Mouse (Mus musculus) kidney, adult 9 months (tissue): ENCODE measurements around the gene Tlr8.

Experiments
- DNase-seq: peaks from one replicate; pipeline ENCODE4 v3.0.0; 2022

Gene Tlr8

GRCm38 (mm10) chrX:167201365-167201764 lies 62.8 kb downstream of the Tlr8 start:
- no peak for DNase-seq

GRCm38 (mm10) chrX:167195228-167195649 lies 68.9 kb downstream of the Tlr8 start:
- no peak for DNase-seq
